Mouse (Mus musculus): Measurements from ENCODE around the gene Jmjd6. TPM values are rescaled to one million over a fixed set of nuclear protein-coding genes. Genes with fewer than 3 reads are reported as not detected.

The Jmjd6 gene
- 92.5 and 102 TPM in 2 replicates for polyA plus RNA-seq (2016; fragmentation: Nextera tagmentation; extraction: Ambion mirVana)

DNA sequence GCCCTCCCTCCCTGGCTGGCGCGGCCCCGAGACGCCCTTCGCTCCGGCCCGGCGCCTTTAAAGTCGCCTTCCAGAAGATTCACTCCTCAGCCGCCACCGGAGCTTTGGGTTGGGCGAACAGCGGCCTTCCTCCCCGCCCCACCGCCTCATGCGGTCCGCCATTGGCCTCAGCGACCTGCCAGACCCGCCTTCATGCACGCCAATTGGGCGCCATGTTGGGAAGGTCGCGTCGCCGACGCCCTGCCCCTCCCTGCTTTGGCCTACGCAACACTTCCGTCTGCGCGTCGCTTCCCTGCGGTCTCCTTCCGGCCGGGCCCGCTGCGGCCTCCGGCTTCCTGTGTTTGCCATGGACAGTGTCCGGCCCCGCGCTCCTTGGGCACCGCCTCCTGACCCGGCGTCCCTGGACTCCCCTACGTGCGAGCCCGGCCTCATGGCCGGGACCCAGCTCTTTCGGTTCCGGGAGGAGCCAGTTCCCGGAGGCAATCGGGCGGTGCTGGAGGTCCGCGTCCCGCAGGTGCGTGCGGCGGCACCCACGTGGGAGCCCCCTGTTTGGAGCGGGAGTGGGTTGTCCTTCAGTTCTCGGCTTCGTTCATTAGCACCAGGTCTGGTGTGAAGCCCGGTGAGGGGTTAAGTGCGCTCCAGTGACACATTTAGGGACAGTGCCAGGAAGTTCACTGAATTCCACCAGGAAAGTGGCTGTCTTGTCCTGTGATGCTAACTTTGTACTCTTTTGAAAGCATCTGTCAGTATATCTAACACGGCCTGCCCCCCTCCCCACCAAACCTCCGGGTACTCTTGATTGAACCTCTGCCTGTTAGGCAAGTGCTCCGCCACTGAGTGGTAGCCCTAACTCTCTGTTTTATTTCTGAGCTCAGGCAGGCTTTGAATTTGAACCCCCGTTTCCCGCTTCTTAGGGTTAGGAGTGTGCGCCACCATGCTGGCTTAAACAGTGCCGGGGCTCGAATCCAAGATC, at the start of gene Jmjd6, which contains the start of gene Mettl23:
TSS of gene Jmjd6 (minus strand) at position 189 of the 973 bp plus-strand sequence.
TSS of gene Mettl23 (plus strand) at position 18 of the 973 bp plus-strand sequence.
- DNase-seq (ENCODE audit: low spot score): peak; percentile 99

DNA sequence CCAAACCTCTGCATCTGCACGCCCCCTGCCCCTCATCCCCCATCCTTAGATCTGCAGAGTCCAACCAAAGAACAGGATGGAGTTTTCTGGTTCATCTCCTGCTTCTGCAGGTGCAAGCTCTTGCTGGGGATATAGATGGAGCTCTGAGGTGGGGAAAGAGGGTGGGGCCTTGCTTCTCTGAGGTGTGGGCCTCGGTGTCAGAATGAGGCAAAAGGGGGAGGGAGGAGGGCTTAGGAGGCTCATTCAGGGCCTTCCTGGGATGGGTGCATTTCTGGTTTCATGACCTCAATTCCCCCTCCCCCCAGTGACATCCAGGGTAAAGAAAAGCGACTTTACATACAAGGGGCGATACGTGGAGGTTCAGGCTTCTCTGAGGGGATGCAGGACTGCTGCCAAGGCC, 43.9 kb upstream of the Jmjd6 start:
- Histone ChIP-seq H3K9me3 (replicated peaks) (no peaks in the 10 kb centered on the region), H3K27me3 (ENCODE audit: low read depth, poor library complexity, severe bottlenecking) (peaks cover 24% of the 10 kb centered on the region), H3K36me3 (no peaks in the 10 kb centered on the region), H3K4me3 (no peak overlapping the region), H3K4me1 (peaks cover 12% of the 10 kb centered on the region), H3K27ac (replicated peaks) (no peak overlapping the region)
- no peak for DNase-seq (ENCODE audit: low spot score)
- whole genome bisulfite sequencing: 66% methylated on average over 5 of the region's 5 CpGs

More for the DNA sequence above, at the start of gene Jmjd6, which contains the start of gene Mettl23:
- Histone ChIP-seq H3K36me3 (peaks cover 54% of the 10 kb centered on the region), H3K4me3 (peak within 1 kb of the TSS; percentile 92), H3K9me3 (replicated peaks) (no peaks in the 10 kb centered on the region), H3K27me3 (ENCODE audit: low read depth, poor library complexity, severe bottlenecking) (no peaks in the 10 kb centered on the region), H3K27ac (replicated peaks) (peak within 1 kb of the TSS; percentile 98), H3K4me1 (peaks cover 66% of the 10 kb centered on the region)
- 1% methylated on average over 72 of the region's 72 CpGs for WGBS

DNA sequence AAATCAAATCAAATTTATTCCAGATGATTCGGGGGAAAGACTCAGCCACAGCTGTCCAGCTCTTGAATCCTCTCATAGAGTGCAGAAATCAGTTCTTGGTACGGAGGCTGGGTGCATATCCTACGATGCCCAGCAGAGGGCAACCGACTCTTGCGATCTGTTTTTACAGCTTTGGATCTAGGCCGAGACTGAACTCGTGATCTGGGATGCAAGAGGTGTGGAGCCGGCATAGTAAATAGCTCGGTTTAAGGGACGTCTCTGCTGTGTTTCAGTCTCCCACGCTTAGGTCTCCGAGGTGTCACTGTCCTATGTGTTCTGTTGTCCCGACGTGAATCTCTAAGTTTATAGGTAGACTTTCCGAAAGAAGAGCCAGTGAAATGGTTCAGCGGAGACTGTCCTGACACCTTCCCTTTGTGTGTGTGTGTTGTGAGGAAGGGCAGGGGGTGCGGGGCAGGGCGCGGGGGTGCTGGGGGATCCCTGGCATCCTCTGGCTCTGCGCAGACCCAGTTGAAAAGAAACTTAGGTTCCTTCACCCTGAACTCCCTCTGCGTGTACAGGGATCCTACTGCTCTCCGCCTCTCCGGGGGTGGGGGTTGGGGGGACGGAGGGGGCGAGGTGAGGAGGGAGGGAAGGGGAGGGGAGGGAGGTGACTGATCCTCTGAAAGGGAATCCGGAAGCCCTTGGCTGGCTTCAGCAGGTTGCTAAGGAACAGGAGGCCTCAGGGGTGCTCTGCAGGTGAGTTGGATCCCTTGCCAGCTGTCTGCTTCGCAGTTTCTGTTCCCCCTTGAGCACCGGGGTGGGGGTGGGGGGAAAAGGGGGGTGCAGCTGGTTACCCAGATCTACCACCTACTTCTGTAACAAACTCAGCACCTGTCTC, 42.3 kb upstream of the Jmjd6 start:
- H3K27me3 ChIP-seq (ENCODE audit: low read depth, poor library complexity, severe bottlenecking): peaks cover 24% of the 10 kb centered on the region
- H3K27ac ChIP-seq (replicated peaks): peak overlapping the region; percentile 61; the same call in 1 of the 2 replicates
- WGBS: 4% methylated on average over 28 of the region's 28 CpGs
- H3K9me3 ChIP-seq (replicated peaks): no peaks in the 10 kb centered on the region
- peaks cover 12% of the 10 kb centered on the region for H3K4me1 ChIP-seq
- no peaks in the 10 kb centered on the region for H3K36me3 ChIP-seq
- DNase-seq (ENCODE audit: low spot score): peak; percentile 86
- H3K4me3 ChIP-seq: peak overlapping the region; percentile 40

DNA sequence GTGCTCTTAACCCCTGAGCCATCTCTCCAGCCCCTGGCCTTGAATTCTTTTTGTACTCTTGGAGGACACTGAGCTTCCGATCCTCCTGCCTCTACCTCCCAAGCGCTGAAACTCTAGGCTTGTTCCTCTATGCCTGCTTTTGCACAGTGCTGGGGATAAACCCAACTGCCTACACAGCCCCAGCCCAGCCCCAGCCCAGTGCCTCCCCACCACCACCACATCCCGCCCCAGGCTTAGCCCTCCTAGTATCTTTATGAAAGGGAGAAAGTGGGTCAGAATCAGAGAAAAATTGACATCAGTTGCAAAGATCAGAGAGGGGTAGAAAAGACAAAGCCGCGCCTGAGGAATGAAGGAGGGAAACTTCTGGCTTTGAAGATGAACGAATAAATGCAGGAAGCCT, 40.8 kb upstream of the Jmjd6 start:
- DNase-seq (ENCODE audit: low spot score): no peak
- peaks cover 24% of the 10 kb centered on the region for H3K27me3 ChIP-seq (ENCODE audit: low read depth, poor library complexity, severe bottlenecking)
- no peak overlapping the region for H3K4me3 ChIP-seq
- H3K4me1 ChIP-seq: peaks cover 12% of the 10 kb centered on the region
- no peaks in the 10 kb centered on the region for H3K9me3 ChIP-seq (replicated peaks)
- H3K27ac ChIP-seq (replicated peaks): no peak overlapping the region
- 89% methylated on average over 6 of the region's 6 CpGs for WGBS
- H3K36me3 ChIP-seq: no peaks in the 10 kb centered on the region

DNA sequence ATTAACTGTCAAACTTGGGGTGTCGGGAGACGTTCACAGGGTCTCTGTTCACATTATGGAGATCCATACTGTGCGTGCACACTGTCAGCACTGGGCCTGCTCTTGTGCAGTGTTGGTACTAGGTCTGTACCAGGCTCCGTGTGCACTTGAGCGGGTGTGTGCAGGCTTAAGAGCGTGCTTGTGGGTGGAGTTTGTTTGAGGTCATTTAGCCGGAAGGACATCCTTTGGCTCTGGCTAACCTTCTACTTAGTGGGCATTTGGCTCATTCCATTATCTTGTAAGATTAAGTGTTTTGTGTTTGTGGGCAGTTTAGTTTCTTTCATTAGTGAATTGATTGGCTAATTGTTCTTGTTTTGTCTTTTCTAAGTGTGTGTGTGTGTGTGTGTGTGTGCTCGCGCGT, 39.2 kb upstream of the Jmjd6 start:
- 85% methylated on average over 10 of the region's 10 CpGs for WGBS
- peaks cover 12% of the 10 kb centered on the region for H3K4me1 ChIP-seq

DNA sequence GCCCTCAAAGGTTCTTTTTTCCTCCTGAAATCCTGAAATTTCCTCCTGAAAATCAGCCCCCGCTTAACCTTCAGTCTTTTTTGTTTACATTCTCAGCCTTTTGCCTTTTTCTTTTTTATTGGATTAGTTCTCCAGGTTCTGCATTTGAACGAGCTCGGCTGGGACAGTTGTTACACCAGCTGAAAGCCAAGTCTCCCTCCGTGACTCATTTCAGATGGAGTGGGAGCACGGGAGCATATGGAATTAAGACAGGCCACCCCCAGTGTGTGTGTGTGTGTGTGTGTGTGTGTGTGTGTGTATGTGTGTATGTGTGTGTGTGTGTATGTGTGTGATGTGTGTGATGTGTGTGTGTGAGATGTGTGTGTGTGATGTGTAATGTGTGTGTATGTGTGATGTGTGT, 38.2 kb upstream of the Jmjd6 start:
- Histone ChIP-seq H3K4me1 (peaks cover 12% of the 10 kb centered on the region), H3K4me3 (no peak overlapping the region), H3K27ac (replicated peaks) (no peak overlapping the region), H3K9me3 (replicated peaks) (no peaks in the 10 kb centered on the region), H3K36me3 (no peaks in the 10 kb centered on the region), H3K27me3 (ENCODE audit: low read depth, poor library complexity, severe bottlenecking) (peaks cover 11% of the 10 kb centered on the region)
- whole genome bisulfite sequencing: 72% methylated on average over 5 of the region's 5 CpGs
- no peak for DNase-seq (ENCODE audit: low spot score)

More for the DNA sequence above, 39.2 kb upstream of the Jmjd6 start:
- H3K27ac ChIP-seq (replicated peaks): no peak overlapping the region
- no peaks in the 10 kb centered on the region for H3K9me3 ChIP-seq (replicated peaks)
- H3K36me3 ChIP-seq: no peaks in the 10 kb centered on the region
- DNase-seq (ENCODE audit: low spot score): no peak
- peaks cover 21% of the 10 kb centered on the region for H3K27me3 ChIP-seq (ENCODE audit: low read depth, poor library complexity, severe bottlenecking)
- no peak overlapping the region for H3K4me3 ChIP-seq

DNA sequence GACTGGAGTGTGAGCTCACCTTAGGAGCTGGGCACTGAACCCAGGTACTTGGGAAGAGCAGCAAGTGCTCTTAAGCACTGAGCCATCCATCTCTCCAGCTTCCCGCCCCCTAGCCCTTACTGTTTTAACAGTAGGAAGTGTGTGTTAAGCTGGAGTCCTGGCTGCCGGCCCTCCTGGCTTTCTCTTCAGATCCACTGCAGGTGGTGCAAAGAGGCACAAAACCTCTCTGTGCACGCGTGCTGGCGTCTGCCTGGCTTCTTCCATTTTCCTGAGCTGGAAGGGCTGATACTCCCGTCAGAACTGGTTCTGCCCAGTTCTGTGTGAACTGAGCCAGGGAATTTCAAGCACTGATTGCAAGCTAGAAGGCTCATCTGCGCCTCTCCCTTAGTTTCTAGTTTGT, 37.6 kb upstream of the Jmjd6 start:
- no peak for DNase-seq (ENCODE audit: low spot score)

DNA sequence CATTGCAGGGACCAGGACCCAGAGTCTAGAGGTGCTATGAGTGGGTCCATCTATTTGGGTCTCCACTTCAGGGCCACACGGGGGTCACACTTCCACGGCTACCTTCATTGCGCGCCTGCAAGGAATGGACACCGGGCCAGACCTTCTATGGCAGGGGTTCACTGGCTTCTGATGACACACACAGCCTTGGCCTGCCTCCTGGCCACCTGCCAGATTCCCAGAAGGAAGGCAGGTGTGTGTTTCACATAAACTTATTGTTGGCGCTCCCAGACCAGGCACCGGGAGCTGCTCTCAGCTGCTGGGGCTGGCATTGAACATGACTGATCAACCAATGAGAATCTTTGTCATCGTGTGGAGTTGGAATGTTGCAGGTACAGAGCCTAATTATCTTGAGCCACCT, 35.2 kb upstream of the Jmjd6 start:
- Histone ChIP-seq H3K36me3 (peaks cover 17% of the 10 kb centered on the region), H3K27me3 (ENCODE audit: low read depth, poor library complexity, severe bottlenecking) (no peaks in the 10 kb centered on the region), H3K27ac (replicated peaks) (no peak overlapping the region), H3K4me1 (no peaks in the 10 kb centered on the region), H3K9me3 (replicated peaks) (no peaks in the 10 kb centered on the region), H3K4me3 (no peak overlapping the region)
- no peak for DNase-seq (ENCODE audit: low spot score)
- WGBS: 93% methylated on average over 8 of the region's 8 CpGs

More for the DNA sequence above, 37.6 kb upstream of the Jmjd6 start:
- H3K27ac ChIP-seq (replicated peaks): no peak overlapping the region
- H3K27me3 ChIP-seq (ENCODE audit: low read depth, poor library complexity, severe bottlenecking): peaks cover 5% of the 10 kb centered on the region
- 76% methylated on average over 7 of the region's 7 CpGs for WGBS
- H3K4me3 ChIP-seq: no peak overlapping the region
- peaks cover 9% of the 10 kb centered on the region for H3K4me1 ChIP-seq
- H3K9me3 ChIP-seq (replicated peaks): no peaks in the 10 kb centered on the region
- H3K36me3 ChIP-seq: no peaks in the 10 kb centered on the region

DNA sequence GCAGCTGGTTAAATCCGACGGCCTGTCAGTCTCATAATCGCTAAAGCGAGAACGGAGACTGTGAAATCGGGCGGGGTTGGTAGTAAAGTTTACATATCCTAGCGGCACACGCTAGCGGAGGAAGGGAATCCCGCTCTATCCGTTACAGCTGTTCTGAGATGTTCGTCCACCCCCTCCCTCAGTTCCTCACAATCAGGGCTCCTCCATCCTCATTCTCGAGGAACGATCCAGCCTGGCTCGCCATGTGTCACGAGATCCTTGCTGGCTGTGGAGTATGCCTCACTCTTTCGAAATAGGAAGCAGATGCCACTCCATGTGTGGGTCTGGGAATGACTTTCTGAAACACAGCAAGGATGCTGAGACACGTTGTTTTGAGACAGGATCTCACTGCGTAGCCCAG, 30.7 kb upstream of the Jmjd6 start:
- H3K9me3 ChIP-seq (replicated peaks): no peaks in the 10 kb centered on the region
- no peak for DNase-seq (ENCODE audit: low spot score)
- 93% methylated on average over 20 of the region's 20 CpGs for WGBS
- no peak overlapping the region for H3K27ac ChIP-seq (replicated peaks)
- H3K36me3 ChIP-seq: peaks cover 53% of the 10 kb centered on the region
- no peaks in the 10 kb centered on the region for H3K27me3 ChIP-seq (ENCODE audit: low read depth, poor library complexity, severe bottlenecking)
- no peak overlapping the region for H3K4me3 ChIP-seq
- no peaks in the 10 kb centered on the region for H3K4me1 ChIP-seq

DNA sequence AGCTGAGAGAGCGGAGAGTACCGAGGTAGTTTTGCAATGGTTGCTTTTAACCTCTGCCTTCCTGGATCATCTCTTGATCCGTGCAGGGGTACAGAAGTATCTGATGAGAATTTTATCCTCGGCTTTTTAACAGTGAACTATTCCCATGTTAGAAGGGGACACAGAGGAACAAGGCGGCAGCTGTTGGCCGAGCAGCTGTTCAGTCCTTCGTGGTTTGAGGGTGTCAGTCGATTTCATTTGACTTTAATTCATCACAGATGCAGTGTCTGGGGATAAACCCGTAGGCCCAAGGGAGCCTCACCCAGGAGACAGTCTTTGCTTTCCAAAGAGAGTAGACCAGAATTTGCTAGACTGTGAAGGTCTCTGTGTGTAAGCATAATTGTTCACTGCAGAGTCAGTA, 28.3 kb upstream of the Jmjd6 start:
- Histone ChIP-seq H3K9me3 (replicated peaks) (no peaks in the 10 kb centered on the region), H3K4me3 (no peak overlapping the region), H3K4me1 (no peaks in the 10 kb centered on the region), H3K27ac (replicated peaks) (no peak overlapping the region), H3K27me3 (ENCODE audit: low read depth, poor library complexity, severe bottlenecking) (no peaks in the 10 kb centered on the region), H3K36me3 (peaks cover 64% of the 10 kb centered on the region)
- no peak for DNase-seq (ENCODE audit: low spot score)
- 91% methylated on average over 9 of the region's 9 CpGs for WGBS

DNA sequence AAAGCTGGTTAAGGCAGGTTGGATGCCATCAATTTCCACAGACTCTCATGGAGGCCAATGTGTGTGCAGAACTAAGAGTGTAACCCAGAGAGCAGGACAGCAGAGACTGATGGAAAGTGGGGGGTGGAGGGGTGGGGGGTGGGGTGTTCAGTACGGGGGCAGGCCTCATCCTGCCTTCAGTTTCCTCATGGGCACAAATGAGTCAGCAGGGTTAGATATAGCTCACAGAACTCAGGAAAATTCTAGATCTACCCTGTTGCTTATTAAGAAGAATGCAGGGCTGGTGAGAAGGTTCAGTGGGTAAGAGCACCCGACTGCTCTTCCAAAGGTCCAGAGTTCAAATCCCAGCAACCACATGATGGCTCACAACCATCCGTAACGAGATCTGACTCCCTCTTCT, 26.4 kb upstream of the Jmjd6 start:
- no peak for DNase-seq (ENCODE audit: low spot score)
- Histone ChIP-seq H3K27me3 (ENCODE audit: low read depth, poor library complexity, severe bottlenecking) (no peaks in the 10 kb centered on the region), H3K27ac (replicated peaks) (no peak overlapping the region), H3K4me1 (no peaks in the 10 kb centered on the region), H3K9me3 (replicated peaks) (no peaks in the 10 kb centered on the region), H3K36me3 (peaks cover 76% of the 10 kb centered on the region), H3K4me3 (no peak overlapping the region)
- WGBS: 90% methylated on average over 4 of the region's 4 CpGs

DNA sequence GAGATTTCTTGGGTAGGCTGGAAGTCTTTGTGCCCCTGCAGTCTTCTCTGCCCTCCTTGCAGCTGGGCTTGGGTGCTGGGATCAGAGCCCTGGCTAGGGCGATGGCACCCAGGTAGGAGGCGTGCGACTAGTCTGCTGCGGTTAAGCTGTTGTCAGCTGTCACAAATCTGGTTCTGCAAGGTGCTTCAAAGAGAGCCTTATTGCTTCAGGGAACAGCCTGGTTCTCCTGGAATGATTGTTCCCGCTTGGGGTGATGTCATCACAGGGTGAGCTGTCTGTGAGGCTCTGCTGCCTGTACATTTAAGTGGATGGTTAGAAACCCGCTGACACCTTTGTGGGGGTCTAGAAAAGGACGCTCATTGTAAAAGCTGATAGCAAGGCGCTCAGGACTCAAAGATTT, 26.0 kb upstream of the Jmjd6 start:
- 89% methylated on average over 8 of the region's 8 CpGs for whole genome bisulfite sequencing
- Histone ChIP-seq H3K27me3 (ENCODE audit: low read depth, poor library complexity, severe bottlenecking) (no peaks in the 10 kb centered on the region), H3K4me1 (no peaks in the 10 kb centered on the region), H3K36me3 (peaks cover 76% of the 10 kb centered on the region), H3K4me3 (no peak overlapping the region), H3K9me3 (replicated peaks) (no peaks in the 10 kb centered on the region), H3K27ac (replicated peaks) (no peak overlapping the region)
- no peak for DNase-seq (ENCODE audit: low spot score)
